Mouse (Mus musculus): ENCODE measurements around the gene Cwc27. TPM values are rescaled to one million over a fixed set of nuclear protein-coding genes. Genes with fewer than 3 reads are reported as not detected.

Cwc27 gene
- polyA plus RNA-seq, 1 experiment from 2014 or later: 27.9 TPM

GRCm38 (mm10) chr13:104660042-104660680, 156.8 kb downstream of the Cwc27 start:
- WGBS: 94% methylated on average over 7 of the region's 7 CpGs
- H3K4me3 ChIP-seq: no peak overlapping the region

GRCm38 (mm10) chr13:104656666-104657272, 160.2 kb downstream of the Cwc27 start:
- no peak for ATAC-seq (ENCODE audit: low FRiP score)
- no peaks in the 10 kb centered on the region for H3K9me3 ChIP-seq (replicated peaks)
- H3K4me2 ChIP-seq (replicated peaks): no peak overlapping the region
- 94% methylated on average over 5 of the region's 5 CpGs for WGBS
- H3K27ac ChIP-seq: no peak overlapping the region
- H3K27me3 ChIP-seq: no peaks in the 10 kb centered on the region
- H3K36me3 ChIP-seq: peaks cover 10% of the 10 kb centered on the region
- H3K9ac ChIP-seq: no peak overlapping the region
- H3K4me1 ChIP-seq: no peaks in the 10 kb centered on the region
- H3K4me3 ChIP-seq: no peak overlapping the region

More at GRCm38 (mm10) chr13:104660042-104660680, 156.8 kb downstream of the Cwc27 start:
- no peaks in the 10 kb centered on the region for H3K4me1 ChIP-seq
- no peaks in the 10 kb centered on the region for H3K27me3 ChIP-seq
- no peak overlapping the region for H3K9ac ChIP-seq
- no peak overlapping the region for H3K4me2 ChIP-seq (replicated peaks)
- no peak for ATAC-seq (ENCODE audit: low FRiP score)
- no peak overlapping the region for H3K27ac ChIP-seq
- H3K36me3 ChIP-seq: peaks cover 10% of the 10 kb centered on the region
- H3K9me3 ChIP-seq (replicated peaks): no peaks in the 10 kb centered on the region

GRCm38 (mm10) chr13:104655137-104655536, 161.8 kb downstream of the Cwc27 start:
- H3K9ac ChIP-seq: no peak overlapping the region
- H3K27me3 ChIP-seq: no peaks in the 10 kb centered on the region
- no peak overlapping the region for H3K27ac ChIP-seq
- no peak for ATAC-seq (ENCODE audit: low FRiP score)
- no peaks in the 10 kb centered on the region for H3K9me3 ChIP-seq (replicated peaks)
- H3K4me1 ChIP-seq: no peaks in the 10 kb centered on the region
- no peak overlapping the region for H3K4me2 ChIP-seq (replicated peaks)
- H3K36me3 ChIP-seq: no peaks in the 10 kb centered on the region
- no peak overlapping the region for H3K4me3 ChIP-seq
- 77% methylated on average over 3 of the region's 3 CpGs for WGBS

- no peak overlapping the region for H3K27ac ChIP-seq
- H3K4me2 ChIP-seq (replicated peaks): no peak overlapping the region
- ATAC-seq (ENCODE audit: low FRiP score): no peak
- no peaks in the 10 kb centered on the region for H3K36me3 ChIP-seq
- no peaks in the 10 kb centered on the region for H3K27me3 ChIP-seq
- WGBS: 91% methylated on average over 2 of the region's 2 CpGs
- H3K9me3 ChIP-seq (replicated peaks): no peaks in the 10 kb centered on the region
- H3K4me3 ChIP-seq: no peak overlapping the region
- no peak overlapping the region for H3K9ac ChIP-seq
- no peaks in the 10 kb centered on the region for H3K4me1 ChIP-seq
These were observed 165.2 kb downstream of the Cwc27 start for GRCm38 (mm10) chr13:104651763-104652162.

- Histone ChIP-seq H3K36me3 (no peaks in the 10 kb centered on the region), H3K4me3 (no peak overlapping the region), H3K4me1 (no peaks in the 10 kb centered on the region), H3K27me3 (no peaks in the 10 kb centered on the region), H3K9me3 (replicated peaks) (no peaks in the 10 kb centered on the region), H3K27ac (no peak overlapping the region), H3K9ac (no peak overlapping the region), H3K4me2 (replicated peaks) (no peak overlapping the region)
- 86% methylated on average over 2 of the region's 2 CpGs for WGBS
- ATAC-seq (ENCODE audit: low FRiP score): no peak
These were observed 166.3 kb downstream of the Cwc27 start for GRCm38 (mm10) chr13:104650654-104651053.

GRCm38 (mm10) chr13:104650145-104650544, 166.8 kb downstream of the Cwc27 start:
- Histone ChIP-seq H3K4me1 (no peaks in the 10 kb centered on the region), H3K4me2 (replicated peaks) (no peak overlapping the region), H3K27me3 (no peaks in the 10 kb centered on the region), H3K9me3 (replicated peaks) (no peaks in the 10 kb centered on the region), H3K27ac (no peak overlapping the region), H3K4me3 (no peak overlapping the region), H3K9ac (no peak overlapping the region), H3K36me3 (no peaks in the 10 kb centered on the region)
- ATAC-seq (ENCODE audit: low FRiP score): no peak
- 67% methylated on average over 5 of the region's 5 CpGs for WGBS

- Histone ChIP-seq H3K36me3 (no peaks in the 10 kb centered on the region), H3K27ac (no peak overlapping the region), H3K4me3 (no peak overlapping the region), H3K4me2 (replicated peaks) (no peak overlapping the region), H3K4me1 (no peaks in the 10 kb centered on the region), H3K9me3 (replicated peaks) (no peaks in the 10 kb centered on the region), H3K9ac (no peak overlapping the region), H3K27me3 (no peaks in the 10 kb centered on the region)
- 89% methylated on average over 6 of the region's 6 CpGs for WGBS
- no peak for ATAC-seq (ENCODE audit: low FRiP score)
These were observed 171.0 kb downstream of the Cwc27 start for GRCm38 (mm10) chr13:104645778-104646425.

- no peaks in the 10 kb centered on the region for H3K27me3 ChIP-seq
- no peak overlapping the region for H3K9ac ChIP-seq
- no peak overlapping the region for H3K4me3 ChIP-seq
- no peaks in the 10 kb centered on the region for H3K9me3 ChIP-seq (replicated peaks)
- no peaks in the 10 kb centered on the region for H3K36me3 ChIP-seq
- WGBS: 87% methylated on average over 1 of the region's 1 CpGs
- H3K4me2 ChIP-seq (replicated peaks): no peak overlapping the region
- no peak for ATAC-seq (ENCODE audit: low FRiP score)
- no peaks in the 10 kb centered on the region for H3K4me1 ChIP-seq
- no peak overlapping the region for H3K27ac ChIP-seq
These were observed 172.8 kb downstream of the Cwc27 start for GRCm38 (mm10) chr13:104644185-104644584.

GRCm38 (mm10) chr13:104640694-104641454, 176.1 kb downstream of the Cwc27 start:
- no peak overlapping the region for H3K9ac ChIP-seq
- no peaks in the 10 kb centered on the region for H3K9me3 ChIP-seq (replicated peaks)
- H3K4me2 ChIP-seq (replicated peaks): no peak overlapping the region
- no peak overlapping the region for H3K27ac ChIP-seq
- no peaks in the 10 kb centered on the region for H3K4me1 ChIP-seq
- H3K4me3 ChIP-seq: no peak overlapping the region
- no peaks in the 10 kb centered on the region for H3K27me3 ChIP-seq
- WGBS: 81% methylated on average over 5 of the region's 5 CpGs
- no peak for ATAC-seq (ENCODE audit: low FRiP score)
- no peaks in the 10 kb centered on the region for H3K36me3 ChIP-seq

- Histone ChIP-seq H3K4me3 (no peak overlapping the region), H3K9ac (no peak overlapping the region), H3K36me3 (no peaks in the 10 kb centered on the region), H3K4me2 (replicated peaks) (no peak overlapping the region), H3K9me3 (replicated peaks) (no peaks in the 10 kb centered on the region), H3K4me1 (no peaks in the 10 kb centered on the region), H3K27ac (no peak overlapping the region), H3K27me3 (no peaks in the 10 kb centered on the region)
- no peak for ATAC-seq (ENCODE audit: low FRiP score)
- WGBS: 89% methylated on average over 3 of the region's 3 CpGs
These were observed 178.0 kb downstream of the Cwc27 start for GRCm38 (mm10) chr13:104638988-104639387.

GRCm38 (mm10) chr13:104635965-104636462, 180.9 kb downstream of the Cwc27 start:
- 90% methylated on average over 6 of the region's 6 CpGs for WGBS
- Histone ChIP-seq H3K9ac (no peak overlapping the region), H3K36me3 (no peaks in the 10 kb centered on the region), H3K9me3 (replicated peaks) (no peaks in the 10 kb centered on the region), H3K4me3 (no peak overlapping the region), H3K4me2 (replicated peaks) (no peak overlapping the region), H3K4me1 (no peaks in the 10 kb centered on the region), H3K27me3 (no peaks in the 10 kb centered on the region), H3K27ac (no peak overlapping the region)
- ATAC-seq (ENCODE audit: low FRiP score): no peak

- Histone ChIP-seq H3K27ac (no peak overlapping the region), H3K4me2 (replicated peaks) (no peak overlapping the region), H3K4me1 (no peaks in the 10 kb centered on the region), H3K4me3 (no peak overlapping the region), H3K9me3 (replicated peaks) (no peaks in the 10 kb centered on the region), H3K9ac (no peak overlapping the region), H3K27me3 (no peaks in the 10 kb centered on the region), H3K36me3 (0 out of 2 replicates have a peak, but pooled peaks cover 8% of the 10 kb centered on the region)
- no peak for ATAC-seq (ENCODE audit: low FRiP score)
- 75% methylated on average over 2 of the region's 2 CpGs for WGBS
These were observed 182.2 kb downstream of the Cwc27 start for GRCm38 (mm10) chr13:104634708-104635107.
